Mouse (Mus musculus) limb, embryonic 12.5 days (tissue): ENCODE results near the gene Pidd1. TPM values are rescaled to one million over a fixed set of nuclear protein-coding genes. Genes with fewer than 3 reads are reported as not detected.

ENCODE experiments used
- ATAC-seq: fragments of 200-750 bp; cut with Nextera tagmentation; 2 replicates; pipeline ENCODE4 v1.8.0; 2017; ENCODE audit warnings: low read depth, moderate TSS enrichment; ENCODE audit not compliant: insufficient number of reproducible peaks, insufficient read depth, low FRiP score, low TSS enrichment
- H3K27ac ChIP-seq: fragments of 300-500 bp; sonication (generic); 2 replicates; pipeline ENCODE4 v1.5.1; 2016; ENCODE audit warnings: mild to moderate bottlenecking, moderate library complexity
- H3K27me3 ChIP-seq: fragments of 300-500 bp; sonication (generic); 2 replicates; pipeline ENCODE4 v1.6.1; 2016; ENCODE audit warnings: mild to moderate bottlenecking, moderate library complexity
- H3K36me3 ChIP-seq: fragments of 300-500 bp; sonication (generic); 2 replicates; pipeline ENCODE4 v1.6.1; 2016; ENCODE audit warnings: mild to moderate bottlenecking, moderate library complexity
- H3K4me1 ChIP-seq: fragments of 300-500 bp; sonication (generic); replicated peaks from 2 replicates; pipeline ENCODE4 v1.6.1; 2016
- H3K4me2 ChIP-seq: fragments of 300-500 bp; sonication (generic); 2 replicates; pipeline ENCODE4 v1.6.1; 2016; ENCODE audit warnings: mild to moderate bottlenecking, moderate library complexity
- H3K4me3 ChIP-seq: fragments of 300-500 bp; sonication (generic); replicated peaks from 2 replicates; pipeline ENCODE4 v1.5.1; 2016; ENCODE audit warnings: mild to moderate bottlenecking
- H3K9ac ChIP-seq: fragments of 300-500 bp; sonication (generic); replicated peaks from 2 replicates; pipeline ENCODE4 v1.6.1; 2016; ENCODE audit warnings: mild to moderate bottlenecking, moderate library complexity
- H3K9me3 ChIP-seq: fragments of 300-500 bp; sonication (generic); 2 replicates; pipeline ENCODE4 v1.6.1; 2016; ENCODE audit warnings: mild to moderate bottlenecking, moderate library complexity
- WGBS: fragments of 180-500 bp; shearing (Covaris S2); methylation state at CpG from one replicate; pipeline ENCODE4 v1.1.7; 2016; 5-methylcytosine and 5-hydroxymethylcytosine counted together
- polyA plus RNA-seq: library from polyadenylated mRNA; unstranded; fragments of >200 nt; fragmentation: Nextera tagmentation; extraction: Ambion mirVana; gene quantifications from 2 replicates; pipeline ENCODE4 v1.2.1, GENCODE M21; 2016

The Pidd1 gene
- polyA plus RNA-seq, 1 experiment from 2014 or later: 16.4 TPM

- H3K9ac ChIP-seq: peak overlapping the region; percentile 60
- ATAC-seq: 0 out of 2 replicates have a peak, but pooled peaks have one; percentile 4
- no peak overlapping the region for H3K27ac ChIP-seq
- 1% methylated on average over 79 of the region's 81 CpGs for WGBS
- peaks cover 42% of the 10 kb centered on the region for H3K27me3 ChIP-seq
- peak overlapping the region; percentile 61 for H3K4me3 ChIP-seq
- no peaks in the 10 kb centered on the region for H3K9me3 ChIP-seq
- peak overlapping the region; percentile 96 for H3K4me2 ChIP-seq
- no peaks in the 10 kb centered on the region for H3K36me3 ChIP-seq
- H3K4me1 ChIP-seq: peaks cover 41% of the 10 kb centered on the region
Measured at GRCm38 (mm10) chr7:141481498-141482401, 37.9 kb upstream of the Pidd1 start.

GRCm38 (mm10) chr7:141480842-141481497, 37.1 kb upstream of the Pidd1 start:
- WGBS: 12% methylated on average over 10 of the region's 10 CpGs

GRCm38 (mm10) chr7:141478270-141478748, 34.5 kb upstream of the Pidd1 start:
- H3K36me3 ChIP-seq: no peaks in the 10 kb centered on the region
- peaks cover 66% of the 10 kb centered on the region for H3K4me1 ChIP-seq
- H3K27ac ChIP-seq: peak overlapping the region; percentile 87
- no peak for ATAC-seq
- H3K9ac ChIP-seq: peak overlapping the region; percentile 42; the same call in 1 of the 2 replicates
- WGBS: 82% methylated on average over 5 of the region's 5 CpGs
- no peaks in the 10 kb centered on the region for H3K9me3 ChIP-seq
- H3K27me3 ChIP-seq: peaks cover 27% of the 10 kb centered on the region
- peak overlapping the region; percentile 92; the same call in 1 of the 2 replicates for H3K4me2 ChIP-seq
- H3K4me3 ChIP-seq: 0 out of 2 replicates have a peak overlapping the region, but pooled peaks have one; percentile 0

More at GRCm38 (mm10) chr7:141480842-141481497, 37.1 kb upstream of the Pidd1 start:
- H3K9ac ChIP-seq: no peak overlapping the region
- H3K27ac ChIP-seq: no peak overlapping the region
- H3K4me3 ChIP-seq: peak overlapping the region; percentile 61; the same call in 1 of the 2 replicates
- no peaks in the 10 kb centered on the region for H3K9me3 ChIP-seq
- peaks cover 42% of the 10 kb centered on the region for H3K27me3 ChIP-seq
- ATAC-seq: no peak; the same call in 1 of the 2 replicates
- H3K4me1 ChIP-seq: peaks cover 49% of the 10 kb centered on the region
- H3K4me2 ChIP-seq: peak overlapping the region; percentile 96
- no peaks in the 10 kb centered on the region for H3K36me3 ChIP-seq

- Histone ChIP-seq H3K4me3 (0 out of 2 replicates have a peak overlapping the region, but pooled peaks have one; percentile 73), H3K4me2 (peak overlapping the region; percentile 92), H3K9me3 (no peaks in the 10 kb centered on the region), H3K4me1 (peaks cover 64% of the 10 kb centered on the region), H3K9ac (peak overlapping the region; percentile 42; the same call in 1 of the 2 replicates), H3K27ac (peak overlapping the region; percentile 87), H3K27me3 (peaks cover 21% of the 10 kb centered on the region), H3K36me3 (peaks cover 2% of the 10 kb centered on the region)
- WGBS: 58% methylated on average over 4 of the region's 4 CpGs
- no peak for ATAC-seq
Measured at GRCm38 (mm10) chr7:141477578-141478269, 33.9 kb upstream of the Pidd1 start.

- Histone ChIP-seq H3K4me3 (peak overlapping the region; percentile 73), H3K4me1 (peaks cover 56% of the 10 kb centered on the region), H3K27ac (peak overlapping the region; percentile 87), H3K27me3 (peaks cover 14% of the 10 kb centered on the region), H3K4me2 (peak overlapping the region; percentile 92), H3K9ac (peak overlapping the region; percentile 82), H3K36me3 (peaks cover 10% of the 10 kb centered on the region), H3K9me3 (no peaks in the 10 kb centered on the region)
- WGBS: 17% methylated on average over 7 of the region's 7 CpGs
- no peak for ATAC-seq
Measured at GRCm38 (mm10) chr7:141476981-141477370, 33.2 kb upstream of the Pidd1 start.

GRCm38 (mm10) chr7:141476226-141476980, 32.6 kb upstream of the Pidd1 start:
- peak; percentile 32; the same call in 1 of the 2 replicates for ATAC-seq
- peaks cover 8% of the 10 kb centered on the region for H3K27me3 ChIP-seq
- H3K4me1 ChIP-seq: peaks cover 51% of the 10 kb centered on the region
- H3K4me2 ChIP-seq: peak overlapping the region; percentile 92
- WGBS: under 1% methylated on average over 11 of the region's 17 CpGs
- peaks cover 13% of the 10 kb centered on the region for H3K36me3 ChIP-seq
- H3K9me3 ChIP-seq: no peaks in the 10 kb centered on the region
- H3K27ac ChIP-seq: peak overlapping the region; percentile 87
- H3K9ac ChIP-seq: peak overlapping the region; percentile 82
- peak overlapping the region; percentile 73 for H3K4me3 ChIP-seq

GRCm38 (mm10) chr7:141475805-141476158, 32.0 kb upstream of the Pidd1 start:
- H3K27ac ChIP-seq: peak overlapping the region; percentile 87
- H3K9ac ChIP-seq: peak overlapping the region; percentile 82
- peaks cover 45% of the 10 kb centered on the region for H3K4me1 ChIP-seq
- peaks cover 19% of the 10 kb centered on the region for H3K36me3 ChIP-seq
- 2% methylated on average over 12 of the region's 12 CpGs for WGBS
- H3K4me3 ChIP-seq: peak overlapping the region; percentile 73
- peaks cover 3% of the 10 kb centered on the region; the same call in 1 of the 2 replicates for H3K27me3 ChIP-seq
- H3K9me3 ChIP-seq: no peaks in the 10 kb centered on the region
- H3K4me2 ChIP-seq: peak overlapping the region; percentile 92
- ATAC-seq: no peak

GRCm38 (mm10) chr7:141475011-141475804, 31.4 kb upstream of the Pidd1 start, which contains the start of the genes Polr2l and Tspan4:
TSS of gene Polr2l (minus strand) at chr7:141475132.
TSS of gene Tspan4 (plus strand) at chr7:141475240.
- H3K27ac ChIP-seq: peak within 1 kb of the TSS; percentile 87
- under 1% methylated on average over 87 of the region's 87 CpGs for WGBS
- peak within 1 kb of the TSS; percentile 73 for H3K4me3 ChIP-seq
- H3K9me3 ChIP-seq: no peaks in the 10 kb centered on the region
- peak; percentile 29; the same call in 1 of the 2 replicates for ATAC-seq
- H3K9ac ChIP-seq: peak within 1 kb of the TSS; percentile 82
- H3K27me3 ChIP-seq: peaks cover 1% of the 10 kb centered on the region; the same call in 1 of the 2 replicates
- peaks cover 45% of the 10 kb centered on the region for H3K4me1 ChIP-seq
- peaks cover 25% of the 10 kb centered on the region for H3K36me3 ChIP-seq
- peak within 1 kb of the TSS; percentile 92 for H3K4me2 ChIP-seq

- H3K4me1 ChIP-seq: peaks cover 52% of the 10 kb centered on the region
- H3K27ac ChIP-seq: no peak overlapping the region
- no peak for ATAC-seq
- H3K9ac ChIP-seq: peak overlapping the region; percentile 82
- peak overlapping the region; percentile 73 for H3K4me3 ChIP-seq
- H3K36me3 ChIP-seq: peaks cover 35% of the 10 kb centered on the region
- H3K4me2 ChIP-seq: peak overlapping the region; percentile 92
- H3K9me3 ChIP-seq: no peaks in the 10 kb centered on the region
- H3K27me3 ChIP-seq: no peaks in the 10 kb centered on the region
- 10% methylated on average over 5 of the region's 5 CpGs for WGBS
Measured at GRCm38 (mm10) chr7:141474160-141474559, 30.3 kb upstream of the Pidd1 start.
